Mouse (Mus musculus): Measurements from ENCODE around the gene Sds.

Sds gene

DNA sequence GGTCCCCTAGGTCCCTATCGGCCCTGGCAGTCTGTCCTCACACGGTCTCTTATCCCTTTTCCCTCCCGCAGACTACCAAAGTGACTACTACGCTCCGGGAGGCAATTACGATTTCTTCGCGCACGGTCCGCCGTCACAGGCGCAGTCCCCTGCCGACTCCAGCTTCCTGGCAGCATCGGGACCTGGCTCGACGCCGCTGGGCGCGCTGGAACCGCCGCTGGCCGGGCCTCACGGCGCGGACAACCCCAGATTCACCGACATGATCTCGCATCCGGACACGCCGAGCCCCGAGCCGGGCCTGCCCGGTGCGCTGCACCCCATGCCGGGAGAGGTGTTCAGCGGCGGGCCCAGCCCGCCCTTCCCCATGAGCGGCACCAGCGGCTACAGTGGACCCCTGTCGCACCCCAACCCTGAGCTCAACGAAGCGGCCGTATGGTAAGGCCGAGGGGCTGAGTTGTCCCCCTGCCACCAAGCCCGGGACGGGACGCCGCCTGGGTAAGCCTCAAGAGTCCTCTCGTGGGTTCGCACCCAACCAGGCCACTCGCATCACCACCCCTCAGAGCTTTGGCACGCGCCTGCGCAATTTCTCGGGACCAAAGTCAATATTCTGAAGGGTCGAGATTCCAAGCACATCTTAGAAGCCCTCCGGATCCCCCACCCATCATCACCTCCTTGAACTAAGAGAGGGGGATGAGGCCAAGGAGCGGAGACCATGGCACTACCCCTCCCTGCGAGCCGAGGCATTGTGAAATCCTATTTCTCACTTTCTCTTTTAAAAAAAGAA, 36.2 kb upstream of the Sds start:
- in situ Hi-C loops (cut with MseI, MboI), result no loop called here

- in situ Hi-C loops (cut with MseI, MboI), result no loop called here
Observed at GRCm38 (mm10) chr5:120440733-120441132, 35.6 kb upstream of the Sds start.

GRCm38 (mm10) chr5:120447305-120447704, 29.0 kb upstream of the Sds start:
- in situ Hi-C loops (cut with MseI, MboI), result no loop called here

- in situ Hi-C loops (cut with MseI, MboI), result no loop called here
Observed at GRCm38 (mm10) chr5:120454756-120455337, 21.5 kb upstream of the Sds start.

DNA sequence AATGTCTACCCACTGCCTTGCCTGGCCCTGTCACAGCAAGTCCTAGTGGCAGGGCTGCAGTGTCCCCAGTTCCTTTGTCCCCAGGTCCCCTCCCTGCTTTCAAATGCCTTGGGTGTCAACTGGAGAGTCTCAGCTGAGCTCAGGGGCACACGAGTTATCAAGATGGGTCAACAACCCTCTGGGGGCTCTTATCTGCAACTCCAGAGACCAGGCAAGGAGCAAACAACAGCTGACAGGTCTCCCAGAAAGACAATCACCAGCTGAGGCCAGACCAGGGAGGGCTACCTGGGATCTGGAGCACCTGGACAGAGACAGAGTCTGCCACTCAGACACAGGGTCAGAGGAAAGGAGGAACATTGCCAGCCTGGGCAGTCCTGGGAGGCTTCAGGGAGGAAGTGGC, 20.1 kb upstream of the Sds start:
- in situ Hi-C loops (cut with MseI, MboI), result no loop called here

DNA sequence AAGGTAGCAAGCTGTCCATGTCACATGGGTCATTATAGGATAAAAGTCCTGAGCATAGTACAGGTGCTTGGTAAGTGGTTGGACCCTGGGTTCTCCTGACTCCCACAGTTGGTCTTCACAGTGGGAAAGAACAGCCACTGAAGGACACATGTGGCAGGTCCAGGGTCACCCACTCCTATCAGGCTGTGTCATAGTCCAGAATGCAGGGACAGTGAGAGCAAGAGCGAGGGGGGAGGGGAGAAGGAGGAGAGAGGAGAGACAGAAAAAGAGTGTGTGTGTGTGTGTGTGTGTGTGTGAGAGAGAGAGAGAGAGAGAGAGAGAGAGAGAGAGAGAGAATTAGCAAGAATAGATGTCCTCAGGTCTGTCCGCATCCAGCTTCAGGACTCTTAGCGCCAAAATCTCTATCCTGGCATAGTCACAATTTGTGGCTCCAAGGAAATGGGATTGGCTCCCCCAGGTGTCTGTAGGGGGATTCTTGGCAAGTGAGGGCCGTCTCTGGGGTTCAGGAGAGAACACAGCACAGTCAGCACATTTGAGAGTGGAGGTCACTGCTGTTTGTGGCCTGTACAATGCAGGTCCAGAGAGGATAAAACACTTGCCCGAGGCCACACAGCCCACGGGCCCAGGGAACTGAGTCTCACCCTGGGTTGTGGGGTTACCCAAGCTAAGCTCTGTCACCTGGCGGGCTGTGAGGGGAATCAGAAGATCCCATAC, 19.3 kb upstream of the Sds start:
- in situ Hi-C loops (cut with MseI, MboI), result no loop called here

- in situ Hi-C loops (cut with MseI, MboI), result no loop called here
Observed at GRCm38 (mm10) chr5:120457628-120458027, 18.7 kb upstream of the Sds start.

GRCm38 (mm10) chr5:120459133-120459532, 17.2 kb upstream of the Sds start:
- in situ Hi-C loops (cut with MseI, MboI), result no loop called here

DNA sequence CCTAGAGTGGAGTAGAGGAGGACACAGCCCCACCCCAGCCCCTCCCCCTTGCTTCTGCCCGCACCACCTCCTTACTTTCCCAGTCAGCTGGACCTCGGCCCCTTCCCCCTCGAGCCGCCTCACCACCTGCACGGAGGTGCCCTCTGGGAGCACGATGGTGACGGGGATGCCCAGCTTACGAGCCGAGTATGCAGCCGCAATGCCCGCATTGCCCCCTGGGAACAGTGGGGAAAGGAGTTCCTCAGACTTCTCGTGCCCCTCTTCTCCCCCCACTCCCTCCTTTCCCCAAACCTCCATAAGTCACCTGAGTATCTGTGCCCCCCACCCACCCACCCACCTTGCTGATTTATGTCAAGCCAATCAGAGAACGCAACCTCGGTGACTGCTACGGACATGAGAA, 14.4 kb upstream of the Sds start:
- in situ Hi-C loops (cut with MseI, MboI), result no loop called here

GRCm38 (mm10) chr5:120464321-120464720, 12.0 kb upstream of the Sds start:
- in situ Hi-C loops (cut with MseI, MboI), result no loop called here

DNA sequence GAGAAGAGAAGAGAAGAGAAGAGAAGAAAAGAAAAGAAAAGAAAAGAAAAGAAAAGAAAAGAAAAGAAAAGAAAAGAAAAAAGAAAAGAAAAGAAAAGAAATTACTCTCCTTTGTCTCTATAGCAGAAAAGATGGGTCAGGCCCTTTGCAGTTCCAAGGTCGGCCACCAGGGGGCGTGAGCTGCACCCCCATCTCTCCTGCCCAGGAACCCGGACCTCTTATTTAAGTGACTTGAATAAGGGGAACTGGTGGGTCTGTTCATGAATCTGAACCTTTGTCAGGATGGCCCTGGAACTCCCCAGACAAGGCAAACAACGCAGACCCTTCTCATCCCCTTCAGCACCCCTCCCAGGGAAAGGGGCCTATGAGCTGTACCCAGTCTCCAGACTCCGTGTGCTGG, 11.3 kb upstream of the Sds start:
- in situ Hi-C loops (cut with MseI, MboI), result no loop called here

DNA sequence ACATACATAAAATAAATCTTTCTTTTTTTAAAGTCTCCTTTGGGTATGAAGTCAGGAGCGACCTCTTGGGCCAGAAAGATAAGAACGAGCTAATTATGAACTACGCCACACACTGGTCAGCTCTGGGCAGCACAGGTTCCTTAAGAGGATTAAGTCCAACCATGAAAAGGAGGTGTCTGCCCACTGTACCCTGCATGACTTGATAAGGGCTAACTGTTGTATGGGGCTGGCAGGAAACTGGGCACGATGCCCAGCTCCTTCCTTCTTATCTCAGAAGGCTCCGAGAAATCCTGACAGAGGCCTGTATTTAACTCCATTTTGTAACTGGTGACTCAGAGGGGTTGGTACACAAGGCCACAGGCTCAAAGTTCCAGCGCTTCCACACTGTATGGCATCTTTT, 10.5 kb upstream of the Sds start:
- in situ Hi-C loops (cut with MseI, MboI), result no loop called here

DNA sequence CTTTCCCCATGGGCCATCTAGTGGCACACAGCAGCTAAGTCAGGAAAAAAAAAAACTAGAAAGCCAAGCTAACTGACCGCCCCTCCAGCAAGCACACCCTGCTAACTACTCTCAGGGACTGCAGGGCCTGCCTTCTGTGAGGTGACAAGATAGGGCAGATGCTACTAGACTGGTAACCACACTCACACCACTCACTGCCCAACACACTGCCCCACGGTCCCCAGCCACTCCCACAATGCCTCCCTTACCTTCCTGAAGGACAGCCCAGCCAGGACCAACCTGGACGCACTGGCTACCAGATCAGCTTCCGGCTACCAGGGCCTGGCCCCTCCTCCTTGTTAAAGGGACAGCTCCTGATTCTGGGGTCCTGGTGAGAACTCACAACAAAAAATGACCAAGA, 9.3 kb upstream of the Sds start:
- in situ Hi-C loops (cut with MseI, MboI), result no loop called here

GRCm38 (mm10) chr5:120468336-120468735, 8.0 kb upstream of the Sds start:
- in situ Hi-C loops (cut with MseI, MboI), result no loop called here

- in situ Hi-C loops (cut with MseI, MboI), result no loop called here
Observed at GRCm38 (mm10) chr5:120468830-120469229, 7.5 kb upstream of the Sds start.

DNA sequence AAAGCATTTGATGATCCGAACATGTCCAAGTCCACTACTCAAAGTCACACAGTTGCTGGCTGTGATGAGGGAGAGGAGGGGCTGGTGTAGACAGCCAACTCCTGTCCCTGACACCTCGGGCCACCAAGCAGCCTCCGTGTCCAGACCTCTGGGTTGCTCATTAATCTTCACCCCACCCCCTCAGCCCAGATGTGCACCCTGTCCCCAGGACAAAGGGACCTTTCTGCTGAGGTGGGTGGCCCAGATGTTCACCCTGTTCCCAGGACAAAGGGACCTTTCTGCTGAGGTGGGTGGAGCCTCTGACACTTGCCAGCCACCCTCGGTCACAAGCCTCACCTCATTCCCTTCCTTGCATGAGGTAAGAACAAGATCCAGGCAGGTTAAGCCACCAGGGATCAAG, 4.8 kb upstream of the Sds start:
- in situ Hi-C loops (cut with MseI, MboI), result no loop called here

DNA sequence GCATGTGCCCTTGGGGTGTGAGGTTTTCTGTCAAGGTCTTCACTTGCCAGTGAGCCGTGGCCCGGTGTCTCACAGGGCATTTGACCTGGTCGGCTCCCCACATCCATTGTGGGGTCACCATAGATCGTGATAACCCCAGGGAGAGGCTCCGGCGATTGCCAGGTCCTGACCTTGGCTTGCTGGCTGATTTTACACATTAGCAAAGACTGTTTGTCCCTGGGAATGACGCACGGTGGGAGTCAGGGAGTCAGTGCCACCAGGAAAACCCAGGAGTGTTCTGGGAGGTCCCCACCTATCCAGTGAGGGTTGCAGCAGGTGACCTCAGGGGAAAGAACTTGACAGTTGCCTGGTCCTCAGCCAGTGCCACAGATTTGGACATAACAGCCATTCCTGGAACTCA, 3.6 kb upstream of the Sds start, which contains the start of gene Sdsl:
Sdsl (minus strand) TSS at position 41 of the 400 bp plus-strand sequence.
- in situ Hi-C loops (cut with MseI, MboI), result no loop called here

GRCm38 (mm10) chr5:120473361-120473760, 3.0 kb upstream of the Sds start:
- in situ Hi-C loops (cut with MseI, MboI), result no loop called here

GRCm38 (mm10) chr5:120475861-120476260, 465 bp upstream of the Sds start:
- in situ Hi-C loops (cut with MseI, MboI), result no loop called here

- in situ Hi-C loops (cut with MseI, MboI), result no loop called here
Observed at GRCm38 (mm10) chr5:120477993-120478392, 1.7 kb downstream of the Sds start.

DNA sequence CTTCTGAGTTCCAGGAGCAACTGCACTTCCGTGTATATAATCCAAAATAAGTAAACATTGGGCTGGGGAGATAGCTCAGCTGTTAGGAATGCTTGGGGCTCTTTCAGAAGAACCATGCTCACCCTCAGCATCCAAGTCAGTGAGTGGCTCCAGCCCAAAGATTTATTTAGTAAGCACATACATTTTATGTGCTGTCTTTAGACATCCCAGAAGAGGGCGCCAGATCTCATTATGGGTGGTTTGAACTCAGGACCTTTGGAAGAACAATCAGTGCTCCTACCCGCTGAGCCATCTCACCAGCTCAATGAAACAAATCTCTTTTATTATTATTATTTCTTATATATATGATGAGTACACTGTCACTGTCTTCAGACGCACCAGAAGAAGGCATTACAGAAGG, 3.2 kb downstream of the Sds start:
- in situ Hi-C loops (cut with MseI, MboI), result no loop called here

- in situ Hi-C loops (cut with MseI, MboI), result no loop called here
Observed at GRCm38 (mm10) chr5:120481205-120481604, 4.9 kb downstream of the Sds start.

DNA sequence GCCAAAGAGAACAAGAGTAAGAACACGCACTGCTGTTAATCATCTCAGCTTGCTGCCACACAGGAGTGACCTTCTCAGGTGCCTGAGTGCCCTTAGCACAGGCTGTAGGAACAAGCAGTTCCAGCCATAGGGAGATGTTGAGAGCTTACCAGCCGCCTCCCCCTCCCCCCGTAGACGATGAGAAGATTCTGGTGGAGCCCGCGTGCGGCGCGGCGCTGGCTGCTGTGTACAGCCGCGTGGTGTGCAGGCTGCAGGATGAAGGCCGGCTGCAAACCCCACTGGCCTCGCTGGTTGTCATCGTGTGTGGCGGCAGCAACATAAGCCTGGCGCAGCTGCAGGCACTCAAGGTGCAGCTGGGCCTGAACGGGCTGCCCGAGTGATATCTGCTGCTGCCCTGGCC, 7.1 kb downstream of the Sds start:
- in situ Hi-C loops (cut with MseI, MboI), result no loop called here

Measured in mouse trophoblast stem cell (cell line).